Mouse (Mus musculus) embryonic facial prominence, embryonic 14.5 days (tissue): ENCODE results near the gene Gm44965. TPM values are rescaled to one million over a fixed set of nuclear protein-coding genes. Genes with fewer than 3 reads are reported as not detected.

Source experiments
- polyA plus RNA-seq: library from polyadenylated mRNA; unstranded; fragments of >200 nt; fragmentation: Nextera tagmentation; extraction: Ambion mirVana; gene quantifications from 2 replicates; pipeline ENCODE4 v1.2.1, GENCODE M21; 2014

Gm44965 gene
- polyA plus RNA-seq, 1 experiment from 2014 or later: not detected

Other genes starting within 250 kb of the Gm44965 start
- gene Krba1, start 198.4 kb upstream of the Gm44965 start, polyA plus RNA-seq: 18.0 and 23.0 TPM in 2 replicates
- gene Zfp467, start 148.1 kb upstream of the Gm44965 start, polyA plus RNA-seq: 22.1 and 25.4 TPM in 2 replicates
- 0.29 and 1.1 TPM in 2 replicates for gene Sspo, start 145.7 kb upstream of the Gm44965 start, polyA plus RNA-seq
- gene Atp6v0e2, start 56.3 kb upstream of the Gm44965 start, polyA plus RNA-seq: 22.8 TPM in 2 replicates
- 6.7 and 6.8 TPM in 2 replicates for gene Lrrc61, start 39.1 kb upstream of the Gm44965 start, polyA plus RNA-seq
- 21.9 and 29.1 TPM in 2 replicates for gene Rarres2, start 21.2 kb upstream of the Gm44965 start, polyA plus RNA-seq
- gene Gm45021, start 4.3 kb upstream of the Gm44965 start, polyA plus RNA-seq: not detected in 2 replicates
- gene Repin1, start 58 bp upstream of the Gm44965 start, polyA plus RNA-seq: 23.1 and 23.4 TPM in 2 replicates
- gene Zfp775, start 8.1 kb downstream of the Gm44965 start, polyA plus RNA-seq: 5.9 and 6.1 TPM in 2 replicates
- gene AI854703, start 32.8 kb downstream of the Gm44965 start, polyA plus RNA-seq: 0.77 and 0.90 TPM in 2 replicates
- 0.46 and 0.93 TPM in 2 replicates for gene Gimap8, start 53.3 kb downstream of the Gm44965 start, polyA plus RNA-seq
- gene Gimap9, start 82.2 kb downstream of the Gm44965 start, polyA plus RNA-seq: 7.4 and 9.1 TPM in 2 replicates
- 12.6 and 13.3 TPM in 2 replicates for gene Gimap4, start 90.6 kb downstream of the Gm44965 start, polyA plus RNA-seq
- 19.6 and 22.8 TPM in 2 replicates for gene Gimap6, start 114.3 kb downstream of the Gm44965 start, polyA plus RNA-seq
- gene Gm28053, start 124.7 kb downstream of the Gm44965 start, polyA plus RNA-seq: 3.2 TPM in 1 of 2 replicates, not detected in the other
- not detected in 2 replicates for gene Gimap7, start 124.7 kb downstream of the Gm44965 start, polyA plus RNA-seq
- 10.5 and 12.7 TPM in 2 replicates for gene Gimap1, start 145.1 kb downstream of the Gm44965 start, polyA plus RNA-seq
- 5.2 and 5.3 TPM in 2 replicates for gene Gimap5, start 152.3 kb downstream of the Gm44965 start, polyA plus RNA-seq
- not detected in 2 replicates for gene Gimap3, start 176.9 kb downstream of the Gm44965 start, polyA plus RNA-seq
- 92.7 and 101 TPM in 2 replicates for gene Tmem176a, start 247.0 kb downstream of the Gm44965 start, polyA plus RNA-seq
- 244 and 254 TPM in 2 replicates for gene Tmem176b, start 247.6 kb downstream of the Gm44965 start, polyA plus RNA-seq